Mouse (Mus musculus) WW6 (cell line): ENCODE data around the gene Zfp444.
"Not testable (repeated sequence)": the region's sequence is repeated elsewhere in the genome, so short reads cannot be mapped to it uniquely, and the experiment has no call there.

ENCODE experiments used
- DNase-seq: peaks from one replicate; pipeline ENCODE4 v3.0.0-alpha.2; 2013; ENCODE audit warnings: low read depth, low spot score

Gene Zfp444

GRCm38 (mm10) chr7:6161541-6161940 lies 10.5 kb upstream of the Zfp444 start:
- DNase-seq: no peak

- no peak for DNase-seq
Observed at GRCm38 (mm10) chr7:6162172-6162571, 9.9 kb upstream of the Zfp444 start.

GRCm38 (mm10) chr7:6164671-6165070 lies 7.4 kb upstream of the Zfp444 start:
- DNase-seq: no peak

GRCm38 (mm10) chr7:6169403-6169802 lies 2.6 kb upstream of the Zfp444 start:
- DNase-seq: no peak

- DNase-seq: no peak
Observed at GRCm38 (mm10) chr7:6170391-6170790, 1.6 kb upstream of the Zfp444 start.

GRCm38 (mm10) chr7:6170871-6171270 lies 1.2 kb upstream of the Zfp444 start:
- DNase-seq: no peak

GRCm38 (mm10) chr7:6171444-6172005 lies 501 bp upstream of the Zfp444 start:
- no peak for DNase-seq

- DNase-seq: no peak
Observed at GRCm38 (mm10) chr7:6172674-6173244, 733 bp downstream of the Zfp444 start.

GRCm38 (mm10) chr7:6173872-6174271 lies 1.8 kb downstream of the Zfp444 start:
- no peak for DNase-seq

- not testable (repeated sequence) for DNase-seq
Observed at GRCm38 (mm10) chr7:6174365-6174987, 2.5 kb downstream of the Zfp444 start.

- no peak for DNase-seq
Observed at GRCm38 (mm10) chr7:6179013-6179412, 7.0 kb downstream of the Zfp444 start.

- DNase-seq: no peak
Observed at GRCm38 (mm10) chr7:6182882-6183281, 10.9 kb downstream of the Zfp444 start.

GRCm38 (mm10) chr7:6183802-6184201 lies 11.8 kb downstream of the Zfp444 start:
- DNase-seq: no peak

- DNase-seq: no peak
Observed at GRCm38 (mm10) chr7:6184521-6184920, 12.5 kb downstream of the Zfp444 start.

GRCm38 (mm10) chr7:6185391-6185790 lies 13.4 kb downstream of the Zfp444 start:
- DNase-seq: no peak

GRCm38 (mm10) chr7:6186176-6186575 lies 14.2 kb downstream of the Zfp444 start:
- no peak for DNase-seq

- DNase-seq: no peak
Observed at GRCm38 (mm10) chr7:6186756-6187155, 14.7 kb downstream of the Zfp444 start.

- DNase-seq: no peak
Observed at GRCm38 (mm10) chr7:6189542-6189941, 17.5 kb downstream of the Zfp444 start.

GRCm38 (mm10) chr7:6191376-6191775 lies 19.4 kb downstream of the Zfp444 start:
- no peak for DNase-seq

- DNase-seq: no peak
Observed at GRCm38 (mm10) chr7:6194129-6194528, 22.1 kb downstream of the Zfp444 start.

- DNase-seq: no peak
Observed at GRCm38 (mm10) chr7:6195777-6196176, 23.8 kb downstream of the Zfp444 start.

- no peak for DNase-seq
Observed at GRCm38 (mm10) chr7:6196790-6197189, 24.8 kb downstream of the Zfp444 start, which contains the start of gene Galp. Gene Galp, plus strand, starts transcription at chr7:6197090.

GRCm38 (mm10) chr7:6204200-6204599 lies 32.2 kb downstream of the Zfp444 start:
- no peak for DNase-seq
